Mouse (Mus musculus): Measurements from ENCODE around the gene Ccr9.

DNA sequence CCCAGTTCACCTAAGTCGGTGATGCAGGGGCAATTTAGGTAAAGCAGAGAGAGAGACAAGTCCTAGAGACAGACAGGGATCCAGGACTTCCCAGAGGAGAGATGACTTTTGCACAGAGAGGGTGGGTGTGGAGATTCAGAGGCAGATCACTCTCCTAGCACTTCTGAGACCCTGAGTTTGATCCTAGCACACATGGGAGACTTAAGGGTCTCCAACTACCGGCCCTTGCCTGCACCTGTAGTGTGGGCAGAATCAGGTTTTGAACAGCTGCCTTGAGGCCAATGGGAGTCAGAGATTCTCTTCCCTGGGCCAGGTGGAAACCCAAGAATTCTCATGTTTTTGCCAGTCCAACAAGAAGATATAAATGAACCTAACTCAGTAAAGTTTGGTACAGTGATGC is 959 bp downstream of the Ccr9 start:
- TF ChIP-seq CTCF (IDR thresholded peaks at IDR 0.05; ENCODE audit: low read depth), result no peak
- TF ChIP-seq EP300 (IDR thresholded peaks at IDR 0.05; ENCODE audit: low read depth), result no peak
